Mouse (Mus musculus): ENCODE results near the gene Lrrc47. TPM values are rescaled to one million over a fixed set of nuclear protein-coding genes. Genes with fewer than 3 reads are reported as not detected.
A peak's percentile ranks its signal among the peaks of the same experiment; 100 is the strongest.

Lrrc47 gene
- total and polyA plus RNA-seq, 2 experiments from 2014 or later: 22.6 to 24.9 TPM

DNA sequence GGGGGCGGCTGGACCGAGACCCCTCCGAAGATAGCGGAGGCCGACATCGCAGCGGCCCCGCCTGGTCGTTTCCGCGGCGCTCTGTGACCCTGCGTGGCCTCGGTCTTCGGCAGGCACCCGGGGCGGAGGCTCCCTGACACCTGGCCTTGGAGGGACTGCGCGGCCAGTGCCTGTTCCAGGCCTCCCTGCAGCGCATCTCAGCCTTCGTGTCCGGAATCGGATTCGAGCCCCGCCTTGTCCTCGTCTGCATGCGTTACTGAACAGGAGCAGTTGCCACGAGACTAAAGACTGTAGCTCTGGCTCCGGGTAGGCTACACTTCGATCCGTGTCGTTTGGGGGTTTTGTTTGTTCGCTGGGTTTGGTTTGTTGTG, 36.3 kb upstream of the Lrrc47 start:
- peak overlapping the region; percentile 70 for H3K27ac ChIP-seq (ENCODE audit: low read depth, low read length)
- TF ChIP-seq CTCF (IDR thresholded peaks at IDR 0.05): no peak
- H3K9me3 ChIP-seq (ENCODE audit: low read length): no peaks in the 10 kb centered on the region
- ATAC-seq (ENCODE audit: low FRiP score) (peak; percentile 64; the same call in 1 of the 2 replicates), DNase-seq (ENCODE audit: low spot score) (peak; percentile 30)
- no peaks in the 10 kb centered on the region for H3K27me3 ChIP-seq (ENCODE audit: insufficient read depth, low read length)
- WGBS: 1% methylated on average over 33 of the region's 33 CpGs
- peak overlapping the region; percentile 79 for H3K9ac ChIP-seq (replicated peaks; ENCODE audit: low read length, poor library complexity, severe bottlenecking)
- peaks cover 27% of the 10 kb centered on the region for H3K36me3 ChIP-seq (ENCODE audit: insufficient read depth, low read length)
- peaks cover 9% of the 10 kb centered on the region; the same call in 1 of the 2 replicates for H3K4me1 ChIP-seq (ENCODE audit: insufficient read depth, low read length)
- peak overlapping the region; percentile 88 for H3K4me2 ChIP-seq (ENCODE audit: low read depth, low read length, poor library complexity, severe bottlenecking)
- H3K4me3 ChIP-seq (ENCODE audit: low read depth, low read length): peak overlapping the region; percentile 96

DNA sequence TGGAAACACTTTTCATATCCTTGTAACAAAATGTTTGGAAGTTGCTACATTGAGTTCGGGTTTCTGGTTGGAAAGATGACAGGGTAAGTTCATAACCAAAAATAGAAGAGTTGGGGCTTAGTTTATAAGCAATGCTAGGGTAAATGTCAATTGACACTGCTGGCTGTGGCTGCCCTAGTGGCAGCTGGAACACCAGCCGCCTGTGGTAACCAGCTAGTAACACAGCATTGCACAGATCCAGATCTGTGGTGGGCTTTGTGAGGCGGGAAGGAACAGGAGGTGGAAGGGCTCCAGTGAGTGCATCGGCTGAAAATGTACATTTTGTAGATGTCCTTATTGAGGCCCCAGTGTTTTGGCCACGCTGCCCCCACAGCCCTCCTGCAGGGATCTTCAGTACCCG, 35.8 kb upstream of the Lrrc47 start:
- 29% methylated on average over 6 of the region's 6 CpGs for WGBS
- Histone ChIP-seq H3K9ac (replicated peaks; ENCODE audit: low read length, poor library complexity, severe bottlenecking) (peak overlapping the region; percentile 79), H3K27me3 (ENCODE audit: insufficient read depth, low read length) (no peaks in the 10 kb centered on the region), H3K4me1 (ENCODE audit: insufficient read depth, low read length) (peaks cover 9% of the 10 kb centered on the region; the same call in 1 of the 2 replicates), H3K9me3 (ENCODE audit: low read length) (no peaks in the 10 kb centered on the region), H3K4me3 (ENCODE audit: low read depth, low read length) (peak overlapping the region; percentile 96), H3K36me3 (ENCODE audit: insufficient read depth, low read length) (peaks cover 28% of the 10 kb centered on the region), H3K27ac (ENCODE audit: low read depth, low read length) (no peak overlapping the region), H3K4me2 (ENCODE audit: low read depth, low read length, poor library complexity, severe bottlenecking) (peak overlapping the region; percentile 88)
- DNase-seq (ENCODE audit: low spot score) (no peak), ATAC-seq (ENCODE audit: low FRiP score) (no peak)
- TF ChIP-seq CTCF (IDR thresholded peaks at IDR 0.05): peak; percentile 24; the same call in 1 of the 2 replicates

DNA sequence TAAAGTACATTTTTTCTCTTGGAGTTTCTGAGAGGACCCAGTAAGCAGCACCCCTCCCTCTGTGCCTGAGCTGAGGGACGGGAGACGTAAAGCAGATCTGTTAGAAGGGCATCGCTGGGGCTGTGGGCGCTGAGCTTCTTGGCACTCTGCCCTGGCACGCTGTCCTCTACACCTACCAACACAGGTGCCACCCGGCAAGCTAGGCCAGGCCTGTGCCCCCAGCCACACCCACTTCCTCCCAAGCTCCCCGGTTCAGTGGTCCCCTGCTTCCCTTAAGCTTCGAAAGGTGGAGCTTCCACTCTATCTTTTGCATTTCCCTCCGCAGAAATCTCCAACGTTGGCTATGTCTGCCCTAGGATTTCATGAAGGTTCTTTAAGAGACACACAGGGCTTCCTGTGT, 32.3 kb upstream of the Lrrc47 start:
- H3K9ac ChIP-seq (replicated peaks; ENCODE audit: low read length, poor library complexity, severe bottlenecking): no peak overlapping the region
- H3K9me3 ChIP-seq (ENCODE audit: low read length): no peaks in the 10 kb centered on the region
- H3K36me3 ChIP-seq (ENCODE audit: insufficient read depth, low read length): peaks cover 49% of the 10 kb centered on the region
- 95% methylated on average over 10 of the region's 10 CpGs for WGBS
- TF ChIP-seq CTCF (IDR thresholded peaks at IDR 0.05): no peak
- peaks cover 9% of the 10 kb centered on the region; the same call in 1 of the 2 replicates for H3K4me1 ChIP-seq (ENCODE audit: insufficient read depth, low read length)
- no peak overlapping the region for H3K4me3 ChIP-seq (ENCODE audit: low read depth, low read length)
- DNase-seq (ENCODE audit: low spot score) (no peak), ATAC-seq (ENCODE audit: low FRiP score) (no peak)
- no peak overlapping the region for H3K27ac ChIP-seq (ENCODE audit: low read depth, low read length)
- H3K27me3 ChIP-seq (ENCODE audit: insufficient read depth, low read length): no peaks in the 10 kb centered on the region
- no peak overlapping the region for H3K4me2 ChIP-seq (ENCODE audit: low read depth, low read length, poor library complexity, severe bottlenecking)

DNA sequence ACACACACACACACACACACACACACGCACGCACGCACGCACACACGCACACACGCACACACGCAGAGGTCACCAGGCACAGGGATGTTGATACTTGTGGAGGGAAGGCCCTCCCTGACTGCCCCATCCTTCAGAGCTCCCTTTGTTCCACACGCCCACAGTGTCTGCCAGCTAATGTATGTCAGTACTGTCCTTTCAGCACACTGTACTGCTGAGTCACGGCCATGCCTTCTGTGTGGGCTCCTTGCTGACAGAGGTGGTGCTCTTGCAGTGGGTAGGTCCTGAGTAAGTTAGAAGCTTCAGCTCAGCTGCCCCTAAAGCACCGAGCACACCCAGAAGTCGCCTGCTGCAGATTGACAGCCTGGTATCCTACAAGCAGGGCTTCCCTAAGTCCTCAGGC, 31.1 kb upstream of the Lrrc47 start:
- no peak overlapping the region for H3K4me2 ChIP-seq (ENCODE audit: low read depth, low read length, poor library complexity, severe bottlenecking)
- no peak overlapping the region for H3K9ac ChIP-seq (replicated peaks; ENCODE audit: low read length, poor library complexity, severe bottlenecking)
- H3K9me3 ChIP-seq (ENCODE audit: low read length): no peaks in the 10 kb centered on the region
- peaks cover 9% of the 10 kb centered on the region; the same call in 1 of the 2 replicates for H3K4me1 ChIP-seq (ENCODE audit: insufficient read depth, low read length)
- no peak for DNase-seq (ENCODE audit: low spot score)
- H3K27ac ChIP-seq (ENCODE audit: low read depth, low read length): no peak overlapping the region
- no peak for TF ChIP-seq CTCF (IDR thresholded peaks at IDR 0.05)
- ATAC-seq (ENCODE audit: low FRiP score): no peak
- 90% methylated on average over 11 of the region's 11 CpGs for WGBS
- peaks cover 61% of the 10 kb centered on the region for H3K36me3 ChIP-seq (ENCODE audit: insufficient read depth, low read length)
- no peaks in the 10 kb centered on the region for H3K27me3 ChIP-seq (ENCODE audit: insufficient read depth, low read length)
- H3K4me3 ChIP-seq (ENCODE audit: low read depth, low read length): no peak overlapping the region

DNA sequence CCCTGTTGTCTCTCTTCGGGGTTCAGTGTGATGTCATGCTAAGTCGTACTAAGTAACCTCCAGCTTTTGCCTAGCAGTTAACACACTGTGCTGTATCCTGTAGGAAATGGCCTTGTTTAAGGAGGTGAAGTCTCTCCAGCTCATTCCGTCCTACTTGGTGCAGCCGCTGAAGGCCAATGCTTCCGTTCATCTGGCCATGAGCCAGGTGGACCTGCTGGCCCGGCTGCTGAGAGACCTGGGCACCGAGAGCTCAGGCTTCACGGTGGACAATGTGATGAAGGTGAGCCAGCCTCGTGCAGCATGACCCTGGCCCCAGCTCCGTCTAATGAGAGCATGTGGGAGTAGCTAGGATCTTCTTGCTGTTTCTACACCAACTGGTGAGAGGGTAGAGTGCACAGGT, 18.8 kb upstream of the Lrrc47 start:
- no peaks in the 10 kb centered on the region for H3K27me3 ChIP-seq (ENCODE audit: insufficient read depth, low read length)
- no peak for ATAC-seq (ENCODE audit: low FRiP score)
- no peak for TF ChIP-seq CTCF (IDR thresholded peaks at IDR 0.05)
- no peaks in the 10 kb centered on the region for H3K9me3 ChIP-seq (ENCODE audit: low read length)
- H3K4me1 ChIP-seq (ENCODE audit: insufficient read depth, low read length): no peaks in the 10 kb centered on the region
- DNase-seq (ENCODE audit: low spot score): no peak
- no peak overlapping the region for H3K27ac ChIP-seq (ENCODE audit: low read depth, low read length)
- no peak overlapping the region for H3K4me2 ChIP-seq (ENCODE audit: low read depth, low read length, poor library complexity, severe bottlenecking)
- WGBS: 87% methylated on average over 10 of the region's 10 CpGs
- peaks cover 85% of the 10 kb centered on the region for H3K36me3 ChIP-seq (ENCODE audit: insufficient read depth, low read length)
- no peak overlapping the region for H3K4me3 ChIP-seq (ENCODE audit: low read depth, low read length)
- no peak overlapping the region for H3K9ac ChIP-seq (replicated peaks; ENCODE audit: low read length, poor library complexity, severe bottlenecking)

DNA sequence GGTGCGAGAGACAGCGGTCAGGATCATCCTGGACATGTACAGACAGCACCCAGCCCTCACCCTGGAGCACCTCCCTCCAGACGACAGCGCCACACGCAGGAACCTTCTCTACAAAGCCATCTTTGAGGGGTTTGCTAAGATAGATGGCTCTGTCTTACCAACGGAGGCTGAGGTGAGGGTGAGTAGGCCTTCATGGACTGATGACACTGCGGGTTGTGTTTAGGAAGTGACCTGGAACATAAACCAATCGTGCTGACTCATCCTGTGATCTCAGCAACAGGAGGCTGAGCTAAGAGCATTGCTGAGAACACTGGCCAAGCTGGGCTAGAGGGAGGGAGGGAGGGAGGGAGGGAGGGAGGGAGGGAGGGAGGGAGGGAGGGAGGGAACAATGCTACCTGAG, 18.0 kb upstream of the Lrrc47 start:
- DNase-seq (ENCODE audit: low spot score) (no peak), ATAC-seq (ENCODE audit: low FRiP score) (no peak)
- Histone ChIP-seq H3K4me3 (ENCODE audit: low read depth, low read length) (no peak overlapping the region), H3K9me3 (ENCODE audit: low read length) (no peaks in the 10 kb centered on the region), H3K4me2 (ENCODE audit: low read depth, low read length, poor library complexity, severe bottlenecking) (no peak overlapping the region), H3K36me3 (ENCODE audit: insufficient read depth, low read length) (peaks cover 80% of the 10 kb centered on the region), H3K4me1 (ENCODE audit: insufficient read depth, low read length) (no peaks in the 10 kb centered on the region), H3K27ac (ENCODE audit: low read depth, low read length) (no peak overlapping the region), H3K27me3 (ENCODE audit: insufficient read depth, low read length) (no peaks in the 10 kb centered on the region), H3K9ac (replicated peaks; ENCODE audit: low read length, poor library complexity, severe bottlenecking) (no peak overlapping the region)
- no peak for TF ChIP-seq CTCF (IDR thresholded peaks at IDR 0.05)
- 96% methylated on average over 8 of the region's 8 CpGs for WGBS
